Mouse (Mus musculus): Measurements from ENCODE around the gene Avpi1.
"Not testable (repeated sequence)": the region's sequence is repeated elsewhere in the genome, so short reads cannot be mapped to it uniquely, and the experiment has no call there.

Gene Avpi1

DNA sequence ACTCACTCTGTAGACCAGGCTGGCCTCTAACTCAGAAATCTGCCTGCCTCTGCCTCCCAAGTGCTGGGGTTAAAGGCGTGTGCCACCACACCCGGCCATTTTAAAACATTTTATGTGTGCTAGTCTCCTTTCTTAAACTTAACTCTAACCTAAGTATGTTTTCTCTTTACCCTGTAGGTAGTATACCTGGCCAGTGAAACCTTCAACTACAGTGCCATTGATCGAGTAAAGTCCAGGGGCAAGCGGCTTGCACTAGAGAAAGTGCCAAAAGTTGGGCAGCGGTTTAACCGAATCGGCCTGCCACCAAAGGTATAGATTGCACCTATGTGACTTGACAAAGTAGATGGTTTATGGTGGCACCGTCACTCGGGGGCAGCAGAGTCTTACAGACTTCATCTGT is 24.2 kb downstream of the Avpi1 start:
- no peak for DNase-seq (ENCODE audit: low spot score in 2 of 2)

DNA sequence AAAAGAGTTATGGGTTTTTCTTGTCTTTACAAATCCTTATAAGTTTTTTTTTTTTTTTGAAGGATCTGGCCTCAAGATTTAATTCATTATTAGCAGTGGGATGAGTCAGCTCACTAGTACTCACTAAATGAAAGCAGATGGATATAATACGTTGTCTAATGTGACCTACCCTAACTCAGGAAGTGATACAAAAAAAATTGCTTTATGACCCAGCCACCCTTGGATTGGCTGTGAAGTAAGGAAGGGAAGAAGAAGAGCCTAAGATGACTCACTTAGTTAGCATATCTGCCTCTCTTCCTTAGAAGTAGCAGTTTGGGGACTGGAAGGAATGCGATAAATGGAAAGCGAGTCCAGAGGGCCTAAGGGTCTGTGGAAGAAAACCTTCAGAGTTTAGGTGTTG is 29.5 kb downstream of the Avpi1 start:
- no peak for DNase-seq (ENCODE audit: low spot score in 2 of 2)

DNA sequence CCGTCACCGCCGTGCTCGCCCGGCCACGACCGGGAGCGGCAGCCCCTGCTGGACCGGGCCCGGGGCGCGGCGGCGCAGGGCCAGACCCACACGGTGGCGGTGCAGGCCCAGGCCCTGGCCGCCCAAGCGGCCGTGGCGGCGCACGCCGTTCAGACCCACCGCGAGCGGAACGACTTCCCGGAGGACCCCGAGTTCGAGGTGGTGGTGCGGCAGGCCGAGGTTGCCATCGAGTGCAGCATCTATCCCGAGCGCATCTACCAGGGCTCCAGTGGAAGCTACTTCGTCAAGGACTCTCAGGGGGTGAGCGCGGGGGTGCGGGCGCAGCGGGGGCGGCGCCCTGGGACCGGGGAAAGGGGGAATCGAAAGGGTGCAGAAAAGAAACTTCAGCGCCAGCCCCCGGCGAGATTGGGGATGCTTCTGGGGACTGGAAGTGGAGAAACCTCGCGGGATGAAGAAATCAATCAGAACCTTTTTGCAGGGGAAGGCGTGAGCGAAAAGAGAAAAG is 38.2 kb downstream of the Avpi1 start:
- DNase-seq (ENCODE audit: low spot score in 2 of 2), result no peak

DNA sequence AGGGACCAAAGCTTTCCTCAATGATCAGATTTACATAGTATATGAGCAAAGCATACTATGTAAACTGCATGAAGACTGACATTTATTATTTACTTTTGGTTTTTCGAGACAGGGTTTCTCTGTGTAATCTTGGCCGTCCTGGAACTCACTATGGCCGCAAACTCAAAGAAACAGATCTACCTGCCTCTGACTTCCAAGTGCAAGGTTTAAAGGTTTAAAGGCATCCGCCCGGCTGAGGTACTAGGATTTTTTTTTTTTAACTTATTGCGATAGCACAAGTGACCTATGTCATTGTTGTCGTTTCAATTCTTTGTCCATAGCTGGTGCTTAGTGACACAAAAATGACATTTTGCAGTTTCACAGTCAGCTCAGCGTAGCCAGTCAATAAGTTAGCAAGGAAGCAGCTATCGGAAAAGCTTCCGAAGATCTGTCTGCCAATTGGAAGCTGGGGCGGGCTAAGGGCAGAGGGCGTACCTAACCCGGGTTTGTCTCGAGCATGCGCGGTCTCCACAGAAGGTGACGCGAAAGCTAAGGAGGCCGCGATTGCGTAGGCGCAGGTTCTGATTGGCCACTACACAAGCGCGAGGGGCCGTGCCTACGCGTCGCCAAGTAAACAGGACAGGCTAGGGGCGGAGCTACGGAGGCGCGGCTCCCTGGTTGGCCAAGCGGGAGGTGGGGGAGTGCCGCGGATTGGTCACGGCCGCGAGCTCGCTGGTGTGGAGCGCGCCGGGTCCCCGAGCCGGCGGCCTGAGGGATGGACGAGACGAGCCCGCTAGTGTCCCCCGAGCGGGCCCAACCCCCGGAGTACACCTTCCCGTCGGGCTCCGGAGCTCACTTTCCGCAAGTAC is 38.9 kb downstream of the Avpi1 start, which contains the start of gene Pi4k2a:
Gene Pi4k2a (plus strand): TSS at position 723 of the 848 bp plus-strand sequence.
- DNase-seq (ENCODE audit: low spot score in 2 of 2), result peak; percentile 85 to 99

DNA sequence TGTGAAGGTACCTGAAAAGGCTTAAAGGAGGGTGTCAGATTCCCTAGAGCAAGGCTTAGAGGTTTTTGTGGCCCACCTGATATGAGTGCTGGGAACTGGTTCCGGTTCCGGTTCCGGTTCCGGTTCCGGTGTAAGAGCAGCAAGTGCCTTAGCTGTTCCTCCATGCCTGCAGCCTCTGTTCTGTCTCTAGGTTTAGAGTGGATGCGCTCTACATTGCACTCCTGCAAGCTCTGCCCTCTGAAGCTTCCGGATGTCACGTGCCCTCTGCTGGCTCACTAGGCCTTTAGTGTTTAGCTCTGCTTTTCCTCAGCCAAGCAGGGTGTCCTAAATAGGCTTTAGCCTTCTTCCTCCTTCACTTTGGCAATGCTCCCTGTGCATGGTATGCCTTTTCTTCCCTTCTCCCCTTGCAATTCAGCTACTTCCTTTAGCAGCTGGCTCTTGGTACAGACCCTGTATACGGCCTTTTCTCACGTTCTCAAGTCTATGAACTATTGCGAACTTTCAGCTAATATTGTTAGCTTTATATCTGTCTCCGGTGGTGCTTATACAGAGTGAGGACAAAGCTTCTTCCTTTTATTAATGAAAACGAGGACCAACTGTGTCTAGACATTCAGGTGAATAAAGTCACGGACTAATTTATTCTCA is 39.6 kb downstream of the Avpi1 start:
- peak; percentile 11 to 31 for DNase-seq (ENCODE audit: low spot score in 2 of 2)

DNA sequence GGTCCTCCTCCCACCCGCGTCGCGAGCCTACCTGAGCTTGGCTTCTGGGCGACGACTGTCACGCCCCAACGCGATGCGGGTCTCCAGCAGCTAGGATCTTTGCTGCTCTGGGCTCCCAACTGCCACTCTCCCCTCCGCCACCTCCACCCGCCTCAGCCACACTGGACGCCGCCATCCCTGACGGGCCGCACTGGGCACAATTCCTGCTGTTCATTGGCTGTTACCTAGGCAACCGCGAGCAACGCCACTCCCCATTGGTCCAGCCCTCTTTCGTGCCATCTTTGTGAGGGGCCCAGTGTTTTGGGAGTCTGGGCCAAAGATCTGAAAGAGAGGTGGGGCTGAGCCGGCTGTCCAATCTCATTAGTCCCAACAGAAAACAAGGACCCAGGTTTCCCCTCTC is 42.7 kb downstream of the Avpi1 start, which contains the start of gene Morn4:
Gene Morn4 (minus strand): TSS at position 192 of the 400 bp plus-strand sequence.
- peak; percentile 55 to 56 for DNase-seq (ENCODE audit: low spot score in 2 of 2)

DNA sequence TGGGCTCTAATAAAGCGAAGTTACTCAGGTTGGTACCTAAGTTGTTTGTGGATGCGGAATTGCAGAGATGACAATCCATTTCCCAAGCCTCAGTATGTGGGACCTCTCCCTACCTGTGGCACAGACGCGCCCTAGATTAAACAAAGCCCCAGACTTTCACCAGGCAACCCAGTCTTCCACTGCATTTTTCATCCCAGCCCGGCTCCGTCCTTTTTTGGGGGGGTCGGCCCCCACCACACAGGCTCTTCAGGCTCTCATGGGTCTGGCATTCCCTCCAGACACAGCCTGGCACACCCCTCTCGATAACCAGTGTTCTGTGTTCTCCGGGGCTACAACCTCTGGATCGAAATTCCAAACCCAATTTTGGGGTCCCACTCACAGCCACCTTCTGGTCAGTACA is 43.2 kb downstream of the Avpi1 start:
- DNase-seq (ENCODE audit: low spot score in 2 of 2), result no peak

DNA sequence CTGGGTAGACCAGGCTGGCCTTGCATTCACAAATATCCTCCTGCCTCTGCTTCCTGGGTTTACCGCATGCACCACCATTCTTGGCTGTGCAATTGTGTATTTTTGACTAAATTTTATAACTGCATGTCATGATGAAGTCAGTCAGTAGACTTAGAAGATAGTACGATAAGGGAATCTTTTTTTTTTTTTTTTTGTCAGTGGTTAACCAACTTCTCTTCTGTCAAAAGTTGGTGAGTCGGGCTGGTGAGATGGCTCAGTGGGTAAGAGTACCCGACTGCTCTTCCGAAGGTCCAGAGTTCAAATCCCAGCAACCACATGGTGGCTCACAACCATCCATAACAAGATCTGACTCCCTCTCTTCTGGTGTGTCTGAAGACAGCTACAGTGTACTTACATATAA is 47.2 kb downstream of the Avpi1 start:
- DNase-seq (ENCODE audit: low spot score in 2 of 2), result not testable (repeated sequence)

DNA sequence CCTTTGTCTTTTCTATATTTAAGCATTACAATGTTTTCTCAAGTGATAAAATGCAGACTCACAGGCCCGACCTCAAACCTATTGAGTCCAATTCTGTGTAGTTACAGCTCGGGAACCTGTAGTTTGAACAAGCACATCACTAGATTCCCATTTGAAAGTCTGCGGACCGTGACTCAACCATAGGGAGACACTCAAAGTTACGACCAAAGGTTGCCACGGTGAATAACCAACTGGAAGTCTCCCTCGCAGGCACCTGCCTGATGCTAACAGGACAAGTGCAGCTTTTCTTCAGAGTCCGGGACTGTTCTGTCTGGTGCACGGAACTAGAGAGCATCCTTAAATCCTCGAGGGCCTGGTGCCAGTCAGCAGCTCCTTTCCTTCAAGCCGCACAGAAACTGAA is 48.4 kb downstream of the Avpi1 start:
- DNase-seq (ENCODE audit: low spot score in 2 of 2), result no peak

DNA sequence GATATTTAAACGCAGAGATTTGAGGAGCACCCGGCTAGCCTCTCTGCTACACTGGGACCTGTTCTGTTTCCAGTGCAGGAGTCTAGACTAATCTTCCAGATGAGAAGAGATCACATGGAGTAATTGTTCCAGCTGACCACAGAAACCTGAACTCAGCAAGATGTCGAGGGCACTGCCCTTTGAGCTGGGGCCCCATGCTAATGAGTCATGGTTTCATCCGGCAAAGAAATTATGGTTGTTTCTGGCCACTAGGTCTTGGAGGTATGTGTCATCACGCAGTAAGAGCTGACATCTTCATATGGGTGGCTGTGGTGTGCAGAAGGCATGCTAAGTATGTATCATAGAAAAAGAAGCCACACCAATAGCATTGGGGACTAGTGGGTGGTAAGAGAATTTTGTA is 48.9 kb downstream of the Avpi1 start:
- no peak for DNase-seq (ENCODE audit: low spot score in 2 of 2)

DNA sequence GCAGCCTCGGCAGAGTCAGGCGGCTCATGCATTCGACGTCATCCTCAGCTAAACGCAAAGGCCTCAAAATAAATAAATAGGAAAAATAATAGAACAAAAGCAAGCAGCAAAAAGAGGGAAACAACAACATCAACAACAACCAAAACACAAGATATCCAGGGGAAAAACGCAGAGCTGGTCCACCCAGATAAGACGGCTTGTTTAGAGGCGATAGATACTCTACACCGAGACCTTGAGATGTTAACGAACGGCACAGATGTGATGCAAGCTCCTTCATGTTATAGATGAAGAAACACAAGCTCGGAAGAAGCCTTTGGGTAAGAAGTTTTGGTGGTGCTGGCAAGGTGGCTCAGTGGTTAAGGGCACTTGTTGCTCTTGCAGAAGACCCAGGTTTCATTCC is 49.9 kb downstream of the Avpi1 start:
- no peak for DNase-seq (ENCODE audit: low spot score in 2 of 2)

DNA sequence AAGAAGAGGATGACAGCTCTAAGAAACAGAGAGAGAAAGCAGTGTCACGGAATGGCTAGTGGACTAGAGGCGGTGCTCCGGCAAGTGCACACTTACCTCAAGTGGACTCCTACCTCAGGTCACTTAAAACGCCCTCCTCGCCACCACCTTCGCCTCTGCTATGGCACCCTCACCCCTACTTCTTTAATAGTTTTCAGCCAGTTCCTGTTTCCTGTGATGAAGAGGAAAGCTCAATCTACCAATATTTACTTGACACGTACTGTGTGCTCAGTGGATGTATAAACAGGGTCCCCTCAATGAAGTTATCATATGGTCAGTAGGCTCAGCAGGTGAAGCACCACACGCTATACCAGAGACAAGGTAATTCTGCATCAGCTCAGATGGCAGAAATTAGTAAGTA is 50.3 kb downstream of the Avpi1 start:
- DNase-seq (ENCODE audit: low spot score in 2 of 2), result no peak

DNA sequence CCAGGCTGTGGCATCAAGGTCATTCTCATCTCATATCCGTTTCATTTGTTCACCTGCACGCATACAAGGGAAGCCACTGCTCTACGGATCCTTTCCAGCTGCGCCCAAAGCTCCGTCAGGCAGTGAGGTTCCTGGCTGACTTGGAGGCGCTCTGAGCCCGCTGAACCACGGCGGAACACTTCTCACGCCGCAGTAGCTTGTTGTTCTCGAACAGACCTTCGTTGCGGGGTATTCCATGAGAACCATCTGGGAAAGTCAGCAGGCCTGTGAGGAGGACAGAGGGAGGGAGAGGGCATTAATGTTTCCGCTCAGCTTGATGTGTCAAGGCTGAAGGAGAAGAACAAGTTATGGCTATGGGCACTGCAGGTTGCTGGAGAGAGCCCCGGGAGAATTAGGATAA is 52.9 kb downstream of the Avpi1 start:
- DNase-seq (ENCODE audit: low spot score in 2 of 2), result no peak

DNA sequence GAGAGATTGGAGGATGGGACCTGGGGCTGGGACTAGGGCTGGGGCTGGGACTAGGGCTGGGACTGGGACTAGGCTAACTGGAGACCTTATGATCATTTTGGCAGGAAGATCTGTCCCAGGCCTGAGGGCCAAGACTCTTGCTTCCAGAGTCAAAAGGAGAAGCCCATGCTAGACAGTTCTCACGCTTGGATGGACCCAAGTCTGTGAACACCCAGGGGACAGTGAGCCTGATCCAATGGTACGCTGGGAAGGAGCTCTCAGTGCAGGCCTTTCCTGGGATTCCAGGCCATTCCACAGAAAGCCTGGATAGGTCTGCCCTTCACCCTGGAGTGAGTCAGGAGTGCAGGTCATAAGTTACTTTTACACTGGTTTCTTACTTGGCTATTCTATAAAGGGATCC is 53.8 kb downstream of the Avpi1 start:
- no peak for DNase-seq (ENCODE audit: low spot score in 2 of 2)
